Mouse (Mus musculus) lung, embryonic 14.5 days (tissue): ENCODE measurements around the gene Hapln1. TPM values are rescaled to one million over a fixed set of nuclear protein-coding genes. Genes with fewer than 3 reads are reported as not detected.

Source experiments
- ATAC-seq: fragments of 200-750 bp; cut with Nextera tagmentation; 2 replicates; pipeline ENCODE4 v1.8.0; 2017; ENCODE audit warnings: mild to moderate bottlenecking, moderate TSS enrichment, moderate library complexity; ENCODE audit not compliant: insufficient read depth
- DNase-seq: peaks from one replicate; pipeline ENCODE4 v3.0.0-alpha.2; 2015
- H3K27ac ChIP-seq: fragments of 300-500 bp; sonication (generic); 2 replicates; pipeline ENCODE4 v1.5.1; 2014; ENCODE audit warnings: low read depth, mild to moderate bottlenecking, moderate library complexity
- H3K27me3 ChIP-seq: fragments of 300-500 bp; sonication (generic); 2 replicates; pipeline ENCODE4 v1.6.1; 2014; ENCODE audit warnings: low read length, control low read depth; ENCODE audit not compliant: insufficient read depth
- H3K36me3 ChIP-seq: fragments of 300-500 bp; sonication (generic); 2 replicates; pipeline ENCODE4 v1.6.1; 2014; ENCODE audit warnings: control low read depth; ENCODE audit not compliant: insufficient read depth
- H3K4me1 ChIP-seq: fragments of 300-500 bp; sonication (generic); 2 replicates; pipeline ENCODE4 v1.6.1; 2014; ENCODE audit warnings: antibody characterized with exemption, control low read depth; ENCODE audit not compliant: insufficient read depth
- H3K4me2 ChIP-seq: fragments of 300-500 bp; sonication (generic); 2 replicates; pipeline ENCODE4 v1.6.1; 2014; ENCODE audit warnings: mild to moderate bottlenecking
- H3K4me3 ChIP-seq: fragments of 300-500 bp; sonication (generic); 2 replicates; pipeline ENCODE4 v1.5.1; 2014; ENCODE audit warnings: low read depth, low read length
- H3K9ac ChIP-seq: fragments of 300-500 bp; sonication (generic); 2 replicates; pipeline ENCODE4 v1.6.1; 2014
- H3K9me3 ChIP-seq: fragments of 300-500 bp; sonication (generic); 2 replicates; pipeline ENCODE4 v1.6.1; 2016; ENCODE audit warnings: low read depth, low read length, control low read depth
- CTCF ChIP-seq: IDR thresholded peaks from 2 replicates; pipeline ENCODE4 v1.5.1; 2016; ENCODE audit warnings: antibody characterized with exemption, low read depth
- WGBS: fragments of 180-500 bp; shearing (Covaris S2); extraction: QIAGEN DNeasy Blood & Tissue Kit; methylation state at CpG from one replicate; pipeline ENCODE4 v1.1.7; 2014; 5-methylcytosine and 5-hydroxymethylcytosine counted together
- polyA plus RNA-seq: library from polyadenylated mRNA; unstranded; fragments of >200 nt; fragmentation: Nextera tagmentation; extraction: Ambion mirVana; gene quantifications from 2 replicates; pipeline ENCODE4 v1.2.1, GENCODE M21; 2014

The Hapln1 gene
- polyA plus RNA-seq, 1 experiment from 2014 or later: 29.1 TPM

GRCm38 (mm10) chr13:89597354-89597753 lies 57.8 kb downstream of the Hapln1 start:
- no peaks in the 10 kb centered on the region for H3K9me3 ChIP-seq
- no peak overlapping the region for H3K4me2 ChIP-seq
- no peak overlapping the region for H3K27ac ChIP-seq
- TF ChIP-seq CTCF: no peak
- H3K36me3 ChIP-seq: no peaks in the 10 kb centered on the region
- no peak for DNase-seq
- H3K9ac ChIP-seq: no peak overlapping the region
- H3K4me3 ChIP-seq: no peak overlapping the region
- no peaks in the 10 kb centered on the region for H3K4me1 ChIP-seq
- H3K27me3 ChIP-seq: no peaks in the 10 kb centered on the region
- ATAC-seq: no peak

GRCm38 (mm10) chr13:89600466-89600865 lies 60.9 kb downstream of the Hapln1 start:
- no peaks in the 10 kb centered on the region for H3K4me1 ChIP-seq
- no peaks in the 10 kb centered on the region for H3K36me3 ChIP-seq
- H3K4me3 ChIP-seq: no peak overlapping the region
- no peak for DNase-seq
- ATAC-seq: no peak
- WGBS: 63% methylated on average over 7 of the region's 7 CpGs
- H3K27ac ChIP-seq: no peak overlapping the region
- H3K9ac ChIP-seq: no peak overlapping the region
- H3K27me3 ChIP-seq: no peaks in the 10 kb centered on the region
- H3K4me2 ChIP-seq: no peak overlapping the region
- H3K9me3 ChIP-seq: no peaks in the 10 kb centered on the region
- TF ChIP-seq CTCF: no peak

GRCm38 (mm10) chr13:89603336-89603735 lies 63.7 kb downstream of the Hapln1 start:
- no peaks in the 10 kb centered on the region for H3K36me3 ChIP-seq
- 89% methylated on average over 3 of the region's 3 CpGs for WGBS
- no peak overlapping the region for H3K4me3 ChIP-seq
- no peak overlapping the region for H3K9ac ChIP-seq
- no peaks in the 10 kb centered on the region for H3K27me3 ChIP-seq
- TF ChIP-seq CTCF: no peak
- H3K27ac ChIP-seq: no peak overlapping the region
- H3K9me3 ChIP-seq: no peaks in the 10 kb centered on the region
- no peak for DNase-seq
- ATAC-seq: no peak
- no peaks in the 10 kb centered on the region for H3K4me1 ChIP-seq
- H3K4me2 ChIP-seq: no peak overlapping the region

GRCm38 (mm10) chr13:89607399-89607798 lies 67.8 kb downstream of the Hapln1 start:
- no peak overlapping the region for H3K27ac ChIP-seq
- H3K4me1 ChIP-seq: no peaks in the 10 kb centered on the region
- no peaks in the 10 kb centered on the region for H3K36me3 ChIP-seq
- ATAC-seq (no peak), DNase-seq (no peak)
- H3K9me3 ChIP-seq: no peaks in the 10 kb centered on the region
- H3K27me3 ChIP-seq: no peaks in the 10 kb centered on the region
- TF ChIP-seq CTCF: no peak
- H3K4me2 ChIP-seq: no peak overlapping the region
- no peak overlapping the region for H3K4me3 ChIP-seq
- 67% methylated on average over 3 of the region's 3 CpGs for WGBS
- H3K9ac ChIP-seq: no peak overlapping the region

- no peak for ATAC-seq
- Histone ChIP-seq H3K9ac (no peak overlapping the region), H3K36me3 (no peaks in the 10 kb centered on the region), H3K4me1 (no peaks in the 10 kb centered on the region), H3K4me3 (no peak overlapping the region), H3K27me3 (no peaks in the 10 kb centered on the region), H3K27ac (no peak overlapping the region), H3K4me2 (no peak overlapping the region), H3K9me3 (no peaks in the 10 kb centered on the region)
- WGBS: 78% methylated on average over 3 of the region's 3 CpGs
- DNase-seq: no peak
- TF ChIP-seq CTCF: no peak
Observed at GRCm38 (mm10) chr13:89619064-89619463, 79.5 kb downstream of the Hapln1 start.

- 26% methylated on average over 4 of the region's 4 CpGs for WGBS
- Histone ChIP-seq H3K27me3 (no peaks in the 10 kb centered on the region), H3K9ac (no peak overlapping the region), H3K27ac (no peak overlapping the region), H3K36me3 (no peaks in the 10 kb centered on the region), H3K9me3 (no peaks in the 10 kb centered on the region), H3K4me3 (no peak overlapping the region), H3K4me2 (no peak overlapping the region), H3K4me1 (no peaks in the 10 kb centered on the region)
- DNase-seq (peak; percentile 85), ATAC-seq (peak; percentile 78; the same call in 1 of the 2 replicates)
- TF ChIP-seq CTCF: peak; percentile 86
Observed at GRCm38 (mm10) chr13:89634137-89634683, 94.6 kb downstream of the Hapln1 start.

- H3K36me3 ChIP-seq: no peaks in the 10 kb centered on the region
- DNase-seq (no peak), ATAC-seq (no peak)
- no peak for TF ChIP-seq CTCF
- no peaks in the 10 kb centered on the region for H3K9me3 ChIP-seq
- H3K27me3 ChIP-seq: no peaks in the 10 kb centered on the region
- no peak overlapping the region for H3K9ac ChIP-seq
- WGBS: 70% methylated on average over 3 of the region's 3 CpGs
- no peak overlapping the region for H3K27ac ChIP-seq
- no peak overlapping the region for H3K4me2 ChIP-seq
- H3K4me3 ChIP-seq: no peak overlapping the region
- no peaks in the 10 kb centered on the region for H3K4me1 ChIP-seq
Observed at GRCm38 (mm10) chr13:89637012-89637411, 97.4 kb downstream of the Hapln1 start.

GRCm38 (mm10) chr13:89645589-89645988 lies 106.0 kb downstream of the Hapln1 start:
- DNase-seq (no peak), ATAC-seq (no peak)
- H3K4me1 ChIP-seq: no peaks in the 10 kb centered on the region
- no peak overlapping the region for H3K27ac ChIP-seq
- no peak overlapping the region for H3K4me3 ChIP-seq
- H3K4me2 ChIP-seq: no peak overlapping the region
- H3K36me3 ChIP-seq: no peaks in the 10 kb centered on the region
- no peaks in the 10 kb centered on the region for H3K27me3 ChIP-seq
- 88% methylated on average over 2 of the region's 2 CpGs for WGBS
- H3K9me3 ChIP-seq: no peaks in the 10 kb centered on the region
- no peak overlapping the region for H3K9ac ChIP-seq
- no peak for TF ChIP-seq CTCF
